Mouse (Mus musculus): ENCODE measurements around the gene Faim. TPM values are rescaled to one million over a fixed set of nuclear protein-coding genes. Genes with fewer than 3 reads are reported as not detected.
A peak's percentile ranks its signal among the peaks of the same experiment; 100 is the strongest.

The Faim gene
- polyA plus RNA-seq (2021), result 39.9 TPM

DNA sequence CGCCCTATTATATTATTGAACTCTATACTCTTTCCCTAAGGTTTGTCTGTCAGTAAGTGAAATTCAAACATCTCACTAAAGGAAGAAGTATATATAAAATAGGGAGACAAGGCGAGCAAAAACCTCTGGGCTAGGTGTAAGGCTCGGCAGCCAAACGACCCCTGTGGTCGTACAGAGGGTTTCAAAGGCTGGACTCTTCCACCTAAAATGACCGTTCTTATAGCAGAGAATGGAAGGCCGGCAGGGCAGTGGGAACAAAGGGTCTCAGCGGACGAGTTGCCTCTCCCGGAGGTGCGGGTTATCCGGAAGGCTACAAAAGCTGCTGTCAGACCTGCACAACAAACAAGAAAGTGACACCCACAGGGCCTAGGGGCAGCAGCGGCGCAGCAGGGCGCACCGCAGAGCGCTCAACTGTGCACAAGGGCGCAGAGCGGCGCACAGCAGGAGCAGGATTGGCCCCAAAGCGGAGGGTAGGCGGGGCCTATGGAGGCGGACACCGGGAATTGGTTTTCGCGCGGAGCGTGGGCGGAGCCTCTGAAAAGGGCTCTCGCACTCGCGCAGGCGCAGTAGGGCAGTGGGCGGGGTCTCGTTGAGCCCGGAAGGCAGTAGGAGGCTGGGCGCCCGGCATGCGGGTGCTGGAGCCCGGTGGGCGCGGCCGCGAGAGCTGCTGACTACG lies at the start of gene Faim:
Gene Faim (plus strand): TSS at position 574 of the 676 bp plus-strand sequence.
- ChIA-PET CTCF (interaction anchor here (1.0 kb wide), 1 partner anchor 63 kb away, joined by 3 read pairs; no protein-coding TSS in a partner anchor), POLR2A (no interaction called here)
- TF ChIP-seq CTCF (IDR thresholded peaks at IDR 0.05), result no peak
- ATAC-seq, result peak; percentile 99
- in situ Hi-C loops (cut with MboI; ENCODE audit: low pct_unique_long_range_greater_than_20kb), result no loop called here
- DNase-seq (ENCODE audit: low read depth, low spot score), result peak; percentile 86
- H3K27me3 ChIP-seq, result peaks cover 3% of the 10 kb centered on the region

DNA sequence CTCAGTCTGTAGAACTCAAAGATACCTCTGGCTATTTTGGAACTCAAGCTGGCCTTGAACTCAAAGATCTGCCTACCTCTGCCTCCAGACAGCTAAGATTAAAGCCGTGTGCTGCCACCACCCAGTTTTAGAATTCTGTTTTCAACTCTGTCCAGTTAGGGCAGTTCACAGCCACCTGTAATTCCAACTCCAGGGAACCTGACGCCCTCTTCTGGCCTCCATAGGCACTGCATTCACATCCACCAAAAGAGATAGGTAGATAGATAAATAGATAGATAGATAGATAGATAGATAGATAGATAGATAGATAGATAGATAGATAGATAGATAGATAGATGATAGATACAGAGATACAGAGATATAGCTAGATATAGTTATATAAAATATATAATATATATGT lies 46.9 kb upstream of the Faim start:
- no peak for DNase-seq (ENCODE audit: low read depth, low spot score)
- ATAC-seq, result no peak
- in situ Hi-C loops (cut with MboI; ENCODE audit: low pct_unique_long_range_greater_than_20kb), result no loop called here
- peak; percentile 67 for TF ChIP-seq CTCF (IDR thresholded peaks at IDR 0.05)
- POLR2A ChIA-PET, result no interaction called here
- CTCF ChIA-PET, result interaction anchor here (1.5 to 1.6 kb wide), 2 partner anchors 17 to 26 kb away, joined by 3 read pairs; no protein-coding TSS in a partner anchor
- peaks cover 25% of the 10 kb centered on the region for H3K27me3 ChIP-seq

DNA sequence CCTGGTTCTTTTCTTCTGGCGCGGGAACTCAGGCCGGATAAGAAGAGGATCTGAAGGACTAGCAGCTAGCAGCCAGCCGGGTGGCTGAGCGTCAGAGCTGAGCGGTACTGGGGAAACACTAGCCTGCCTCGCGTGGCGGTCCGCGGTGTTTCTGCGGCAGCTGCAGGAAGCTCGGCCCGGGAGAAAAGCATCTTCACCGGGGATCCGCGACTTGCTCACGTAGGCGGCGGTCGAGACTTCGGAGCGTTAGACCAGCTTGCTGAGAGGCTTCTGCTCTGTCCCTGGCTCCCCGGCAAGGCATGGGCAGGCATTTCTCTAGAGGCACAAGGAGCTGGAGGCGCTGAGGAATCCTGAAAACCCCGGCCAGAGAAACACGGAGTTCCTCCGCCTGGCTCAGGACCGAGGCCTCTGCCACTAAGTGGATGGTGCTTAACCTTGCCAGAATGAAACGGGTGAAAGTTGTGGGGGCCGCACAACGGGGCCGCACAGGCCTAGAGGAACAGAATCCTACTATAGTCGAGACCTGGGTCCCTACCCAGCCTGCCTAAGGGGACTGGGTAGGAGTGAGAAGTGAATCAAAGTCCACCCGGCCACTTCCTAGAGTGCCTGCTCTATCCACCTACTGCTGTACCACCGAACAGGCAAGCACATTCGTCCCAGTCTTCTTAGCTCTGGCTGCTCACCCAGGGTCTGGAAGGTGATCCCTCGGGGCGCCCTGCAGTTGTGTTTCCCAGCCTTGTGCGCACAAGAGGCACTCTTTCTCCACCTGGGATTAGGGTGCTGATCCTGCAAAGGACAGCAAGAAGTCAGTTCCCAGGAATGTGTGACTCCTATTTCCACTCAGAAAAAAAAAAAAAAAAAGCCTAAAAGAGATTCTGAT lies 33.8 kb upstream of the Faim start:
- ATAC-seq, result no peak

DNA sequence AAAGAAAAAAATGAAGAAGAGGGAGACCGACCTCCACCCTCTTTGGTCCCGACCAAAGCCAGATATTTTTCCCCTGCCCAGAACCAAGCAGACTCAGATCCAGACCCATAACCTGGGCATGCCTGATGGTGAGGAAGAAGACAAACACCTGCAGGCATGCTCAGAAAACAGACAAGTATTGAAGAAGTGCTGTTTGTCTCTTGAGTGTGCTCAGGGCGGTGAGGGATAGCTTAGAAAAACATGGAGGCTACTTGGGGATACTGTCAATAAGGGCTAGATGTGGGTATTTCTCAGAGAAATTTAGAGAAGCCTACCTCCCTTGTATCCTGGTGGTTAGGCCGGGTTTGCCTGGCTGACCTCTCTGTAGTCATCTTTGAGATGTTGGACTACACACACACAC lies 32.9 kb upstream of the Faim start:
- ChIA-PET CTCF (interaction anchor here (0.7 kb wide), 1 partner anchor 12 kb away, joined by 3 read pairs; no protein-coding TSS in a partner anchor), POLR2A (interaction anchor here (0.6 kb wide), 1 partner anchor 28 kb away, joined by 3 read pairs; no protein-coding TSS in a partner anchor)
- in situ Hi-C loops (cut with MboI; ENCODE audit: low pct_unique_long_range_greater_than_20kb), result no loop called here
- ATAC-seq (no peak), DNase-seq (ENCODE audit: low read depth, low spot score) (no peak)
- H3K27me3 ChIP-seq, result peaks cover 52% of the 10 kb centered on the region
- no peak for TF ChIP-seq CTCF (IDR thresholded peaks at IDR 0.05)

More for the DNA sequence above, 33.8 kb upstream of the Faim start:
- ChIA-PET POLR2A (no interaction called here), CTCF (interaction anchor here (0.7 kb wide), 1 partner anchor 12 kb away, joined by 3 read pairs; no protein-coding TSS in a partner anchor)
- in situ Hi-C loops (cut with MboI; ENCODE audit: low pct_unique_long_range_greater_than_20kb), result no loop called here
- DNase-seq (ENCODE audit: low read depth, low spot score), result no peak
- H3K27me3 ChIP-seq, result peaks cover 43% of the 10 kb centered on the region
- no peak for TF ChIP-seq CTCF (IDR thresholded peaks at IDR 0.05)

DNA sequence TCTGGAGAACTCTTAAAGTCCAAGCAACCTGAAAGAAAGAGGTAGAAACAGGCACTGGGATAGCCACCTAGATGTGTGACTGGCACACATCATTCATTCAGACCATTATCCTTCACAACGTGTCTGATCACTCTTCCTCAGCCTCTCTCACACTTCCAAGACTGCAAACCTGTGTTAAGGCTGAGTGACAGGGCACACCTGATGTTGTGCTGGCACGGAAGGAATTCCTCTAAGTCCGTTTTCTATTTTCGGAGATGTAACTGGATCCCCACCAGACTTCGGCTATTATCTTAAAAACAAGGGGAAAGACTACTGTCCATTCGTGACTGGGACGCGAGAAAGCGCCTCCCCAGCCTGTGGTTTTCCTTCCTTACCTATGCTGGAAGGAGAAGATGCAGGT lies 32.3 kb upstream of the Faim start:
- TF ChIP-seq CTCF (IDR thresholded peaks at IDR 0.05), result no peak
- CTCF ChIA-PET, result no interaction called here
- no peak for ATAC-seq
- POLR2A ChIA-PET, result no interaction called here
- H3K27me3 ChIP-seq, result peaks cover 57% of the 10 kb centered on the region
- in situ Hi-C loops (cut with MboI; ENCODE audit: low pct_unique_long_range_greater_than_20kb), result no loop called here
- DNase-seq (ENCODE audit: low read depth, low spot score), result no peak

DNA sequence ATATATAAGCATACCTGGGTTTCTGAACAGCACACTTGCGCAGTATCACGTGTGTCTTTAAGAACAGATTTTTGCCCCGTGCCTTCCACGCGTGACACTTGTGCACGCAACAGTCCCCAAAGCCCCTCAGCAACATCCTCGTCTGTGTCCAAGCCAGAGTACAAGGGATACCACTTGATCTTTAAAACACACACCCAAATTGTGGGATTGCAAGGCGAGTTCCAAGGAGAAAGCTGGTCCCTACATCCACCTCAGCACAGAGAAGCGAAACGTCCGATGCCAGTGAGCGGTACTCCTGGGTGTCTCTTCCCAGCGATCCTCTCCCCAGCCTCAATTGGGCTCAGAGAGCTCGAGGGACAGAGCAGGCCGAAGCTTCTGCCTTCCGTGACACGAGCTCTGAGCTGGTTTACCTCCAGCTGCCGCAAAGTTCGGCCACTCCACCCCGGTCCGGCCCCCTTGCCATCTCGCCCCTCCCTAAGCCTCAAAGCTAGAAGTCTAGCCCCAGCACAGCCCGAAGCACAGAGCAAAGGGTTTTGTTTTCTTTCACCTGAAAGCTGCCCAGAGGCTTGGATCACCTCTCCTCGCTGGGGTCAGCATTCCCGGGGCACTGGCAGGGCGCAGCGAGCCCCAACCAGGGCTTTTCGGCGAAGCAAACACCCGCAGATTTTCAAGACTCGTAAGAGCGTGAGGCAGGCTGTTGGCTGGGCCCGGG lies 31.6 kb upstream of the Faim start:
- DNase-seq (ENCODE audit: low read depth, low spot score) (no peak), ATAC-seq (peak; percentile 17)
- ChIA-PET CTCF (interaction anchor here (1.1 kb wide), 1 partner anchor 11 kb away, joined by 4 read pairs; no protein-coding TSS in a partner anchor), POLR2A (no interaction called here)
- no peak for TF ChIP-seq CTCF (IDR thresholded peaks at IDR 0.05)
- in situ Hi-C loops (cut with MboI; ENCODE audit: low pct_unique_long_range_greater_than_20kb), result no loop called here
- H3K27me3 ChIP-seq, result peaks cover 60% of the 10 kb centered on the region

DNA sequence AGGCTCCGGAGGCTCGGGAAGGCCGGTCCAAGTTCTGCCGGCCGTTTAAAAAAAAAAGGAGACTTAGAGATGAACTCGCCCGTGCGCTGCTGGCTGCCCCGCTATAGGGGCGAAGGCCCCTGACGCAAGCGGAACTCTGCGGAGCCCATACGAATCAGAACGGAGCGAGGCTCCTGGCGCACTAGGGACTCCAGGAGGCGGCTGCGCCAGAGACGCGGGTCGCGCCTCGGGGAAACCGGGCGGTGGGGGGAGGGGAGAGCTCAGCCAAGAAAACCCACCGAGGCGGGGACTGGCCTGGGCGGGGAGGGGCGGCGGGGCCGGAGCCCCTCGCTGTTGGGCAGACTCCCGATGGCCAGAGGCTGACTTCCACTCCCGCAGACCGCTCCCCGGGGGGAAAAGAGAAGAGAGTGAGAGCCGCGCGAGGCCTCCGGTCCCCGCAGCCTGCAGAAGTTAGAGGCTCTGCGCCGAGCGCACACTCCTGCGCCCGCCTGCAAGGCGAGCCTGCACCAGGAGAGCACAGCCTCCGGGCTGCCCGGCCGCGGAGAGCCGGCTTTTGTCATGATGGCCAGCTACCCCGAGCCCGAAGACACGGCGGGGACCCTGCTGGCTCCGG lies 31.0 kb upstream of the Faim start, which contains the start of gene Foxl2:
Gene Foxl2 (plus strand): TSS at position 186 of the 613 bp plus-strand sequence.
- peaks cover 66% of the 10 kb centered on the region for H3K27me3 ChIP-seq
- ATAC-seq, result peak; percentile 41
- TF ChIP-seq CTCF (IDR thresholded peaks at IDR 0.05), result no peak
- no peak for DNase-seq (ENCODE audit: low read depth, low spot score)
- in situ Hi-C loops (cut with MboI; ENCODE audit: low pct_unique_long_range_greater_than_20kb), result no loop called here
- ChIA-PET CTCF (interaction anchor here (1.1 to 1.6 kb wide), 2 partner anchors 10 to 16 kb away, joined by 3 to 4 read pairs; no protein-coding TSS in a partner anchor), POLR2A (no interaction called here)

DNA sequence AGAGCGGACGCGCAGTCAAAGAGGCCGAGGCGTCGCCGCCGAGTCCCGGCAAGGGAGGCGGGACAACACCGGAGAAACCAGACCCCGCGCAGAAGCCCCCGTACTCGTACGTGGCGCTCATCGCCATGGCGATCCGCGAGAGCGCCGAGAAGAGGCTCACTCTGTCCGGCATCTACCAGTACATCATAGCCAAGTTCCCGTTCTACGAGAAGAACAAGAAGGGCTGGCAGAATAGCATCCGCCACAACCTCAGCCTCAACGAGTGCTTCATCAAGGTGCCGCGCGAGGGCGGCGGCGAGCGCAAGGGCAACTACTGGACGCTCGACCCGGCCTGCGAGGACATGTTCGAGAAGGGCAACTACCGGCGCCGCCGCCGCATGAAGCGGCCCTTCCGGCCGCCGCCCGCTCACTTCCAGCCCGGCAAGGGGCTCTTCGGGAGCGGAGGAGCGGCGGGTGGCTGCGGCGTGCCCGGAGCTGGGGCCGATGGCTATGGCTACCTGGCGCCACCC lies 30.4 kb upstream of the Faim start:
- no peak for DNase-seq (ENCODE audit: low read depth, low spot score)
- H3K27me3 ChIP-seq, result peaks cover 66% of the 10 kb centered on the region
- ChIA-PET POLR2A (no interaction called here), CTCF (interaction anchor here (1.6 kb wide), 1 partner anchor 17 kb away, joined by 3 read pairs; no protein-coding TSS in a partner anchor)
- peak; percentile 25 for ATAC-seq
- in situ Hi-C loops (cut with MboI; ENCODE audit: low pct_unique_long_range_greater_than_20kb), result no loop called here
- no peak for TF ChIP-seq CTCF (IDR thresholded peaks at IDR 0.05)

DNA sequence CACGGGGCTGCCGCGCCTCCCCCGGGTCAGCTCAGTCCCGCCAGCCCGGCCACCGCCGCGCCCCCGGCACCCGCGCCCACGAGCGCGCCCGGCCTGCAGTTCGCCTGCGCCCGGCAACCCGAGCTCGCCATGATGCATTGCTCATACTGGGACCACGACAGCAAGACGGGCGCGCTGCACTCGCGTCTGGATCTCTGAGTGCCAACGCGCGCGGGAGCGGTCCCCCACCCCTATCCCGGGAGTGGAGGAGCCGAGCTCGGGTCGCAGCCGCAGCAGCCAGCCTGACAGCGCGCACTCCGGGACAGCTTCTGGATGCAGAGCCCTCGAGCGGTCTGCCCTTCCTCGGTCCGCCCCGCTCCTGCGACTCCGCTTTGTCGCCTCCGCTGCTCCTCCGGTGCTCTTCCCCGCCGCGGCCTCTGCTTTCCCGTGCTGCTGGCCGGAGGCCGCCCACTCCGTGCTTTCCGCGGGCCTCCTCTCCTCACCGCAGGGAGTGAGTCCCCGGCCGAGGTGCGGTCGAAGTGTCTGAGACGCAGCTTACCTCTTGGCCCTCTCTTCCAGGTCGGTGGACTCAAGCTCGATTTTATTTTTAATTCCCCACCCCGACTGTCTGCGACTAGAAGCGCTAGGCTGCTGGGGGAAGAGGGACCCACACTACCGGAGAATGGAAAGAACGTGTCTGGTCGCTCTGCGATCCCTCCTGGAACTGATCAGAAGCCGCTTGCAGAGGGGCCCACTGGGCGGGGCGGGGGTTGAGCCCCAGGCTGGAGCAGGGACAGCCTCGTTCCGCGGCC lies 29.4 kb upstream of the Faim start:
- TF ChIP-seq CTCF (IDR thresholded peaks at IDR 0.05), result no peak
- peak; percentile 3 for ATAC-seq
- ChIA-PET CTCF (interaction anchor here (1.6 kb wide), 1 partner anchor 18 kb away, joined by 3 read pairs; no protein-coding TSS in a partner anchor), POLR2A (no interaction called here)
- no peak for DNase-seq (ENCODE audit: low read depth, low spot score)
- peaks cover 67% of the 10 kb centered on the region for H3K27me3 ChIP-seq
- in situ Hi-C loops (cut with MboI; ENCODE audit: low pct_unique_long_range_greater_than_20kb), result no loop called here
